Mouse (Mus musculus) layer of hippocampus, adult 8-10 months (tissue): Measurements from ENCODE around the gene Mgmt. TPM values are rescaled to one million over a fixed set of nuclear protein-coding genes. Genes with fewer than 3 reads are reported as not detected.

ENCODE experiments used
- DNase-seq, 2 experiments: peaks; one replicate each; pipeline ENCODE4 v3.0.0; 2022; ENCODE audit warnings: low spot score in 2 of 2
- total RNA-seq, 4 experiments: library from RNA; stranded (reverse); gene quantifications; 2 replicates each; pipeline ENCODE4 v1.2.4; 2022

Gene Mgmt
- total RNA-seq, 4 experiments from 2014 or later, result 0.56 to 2.0 (median 1.4) TPM

GRCm38 (mm10) chr7:136908616-136909144 is 14.3 kb downstream of the Mgmt start:
- no peak for DNase-seq

GRCm38 (mm10) chr7:136912901-136913300 is 18.5 kb downstream of the Mgmt start:
- DNase-seq, result no peak

GRCm38 (mm10) chr7:136916021-136916420 is 21.6 kb downstream of the Mgmt start:
- DNase-seq, result no peak

GRCm38 (mm10) chr7:136920976-136921755 is 26.8 kb downstream of the Mgmt start:
- no peak for DNase-seq

GRCm38 (mm10) chr7:136922230-136922629 is 27.8 kb downstream of the Mgmt start:
- no peak for DNase-seq

- DNase-seq, result no peak
These were observed 30.3 kb downstream of the Mgmt start for GRCm38 (mm10) chr7:136924610-136925260.

- DNase-seq, result no peak
These were observed 31.8 kb downstream of the Mgmt start for GRCm38 (mm10) chr7:136926178-136926577.

- no peak for DNase-seq
These were observed 36.0 kb downstream of the Mgmt start for GRCm38 (mm10) chr7:136930451-136930850.

GRCm38 (mm10) chr7:136933367-136933766 is 39.0 kb downstream of the Mgmt start:
- DNase-seq, result no peak

GRCm38 (mm10) chr7:136934336-136934735 is 39.9 kb downstream of the Mgmt start:
- DNase-seq, result no peak

GRCm38 (mm10) chr7:136934784-136935183 is 40.4 kb downstream of the Mgmt start:
- DNase-seq, result no peak

- DNase-seq, result no peak
These were observed 44.0 kb downstream of the Mgmt start for GRCm38 (mm10) chr7:136938371-136938770.

GRCm38 (mm10) chr7:136942414-136942813 is 48.0 kb downstream of the Mgmt start:
- no peak for DNase-seq

GRCm38 (mm10) chr7:136943886-136944285 is 49.5 kb downstream of the Mgmt start:
- DNase-seq, result no peak

GRCm38 (mm10) chr7:136945697-136946096 is 51.3 kb downstream of the Mgmt start:
- no peak for DNase-seq

GRCm38 (mm10) chr7:136946131-136946530 is 51.7 kb downstream of the Mgmt start:
- no peak for DNase-seq

GRCm38 (mm10) chr7:136948275-136948810 is 53.9 kb downstream of the Mgmt start:
- no peak for DNase-seq

- no peak for DNase-seq
These were observed 58.2 kb downstream of the Mgmt start for GRCm38 (mm10) chr7:136952608-136953007.

- no peak for DNase-seq
These were observed 58.8 kb downstream of the Mgmt start for GRCm38 (mm10) chr7:136953251-136953650.

- DNase-seq, result no peak
These were observed 77.9 kb downstream of the Mgmt start for GRCm38 (mm10) chr7:136972361-136972760.

- DNase-seq, result no peak
These were observed 80.6 kb downstream of the Mgmt start for GRCm38 (mm10) chr7:136975001-136975400.

- DNase-seq, result no peak
These were observed 103.0 kb downstream of the Mgmt start for GRCm38 (mm10) chr7:136997456-136997855.
